ENCODE assay signal across 15 mouse cellular contexts in the genomic region with DNA sequence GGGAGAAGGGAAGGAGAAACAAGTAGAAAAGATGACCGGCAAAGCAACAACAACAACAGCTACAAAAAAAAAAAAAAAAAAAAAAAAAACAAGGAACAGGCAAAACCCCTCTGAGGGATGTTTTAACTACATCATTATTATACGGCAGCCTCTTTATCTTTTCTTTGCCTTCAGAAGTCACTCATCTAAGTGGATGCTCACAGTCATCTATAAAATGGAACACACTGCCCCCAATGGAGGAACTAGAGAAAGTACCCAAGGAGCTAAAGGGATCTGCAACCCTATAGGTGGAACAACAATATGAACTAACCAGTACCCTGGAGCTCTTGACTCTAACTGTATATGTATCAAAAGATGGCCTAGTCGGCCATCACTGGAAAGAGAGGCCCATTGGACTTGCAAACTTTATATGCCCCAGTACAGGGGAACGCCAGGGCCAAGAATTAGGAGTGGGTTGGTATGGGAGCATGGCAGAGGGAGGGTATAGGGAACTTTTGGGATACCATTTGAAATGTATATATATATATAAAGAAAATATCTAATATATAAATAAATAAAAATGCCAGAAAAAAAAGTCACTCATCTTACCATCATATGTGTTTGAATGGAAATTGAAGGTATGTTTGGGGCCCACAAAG. TPM values are rescaled to one million over a fixed set of nuclear protein-coding genes. Genes with fewer than 3 reads are reported as not detected.
DNase-seq lines count a peak whose midpoint lies in the region; ATAC-seq and TF ChIP-seq lines count a peak whose summit lies in the region.
"Not testable (repeated sequence)": the region's sequence is repeated elsewhere in the genome, so short reads cannot be mapped to it uniquely, and the experiment has no call there.
"Had no signal": no experiment of that assay in that cellular context is flagged by ENCODE, and none has a peak within 500 bp of the region (broad histone marks: within the 10 kb centered on the region; RNA-seq: fewer than 3 reads in every experiment).

No protein-coding gene starts in this region.

- H3K4me3 ChIP-seq in MEL (ENCODE audit: control insufficient read depth in 1 of 2, insufficient read depth in 1 of 2, low read depth in 2 of 2, low read length in 2 of 2); forebrain, embryonic 12.5 days (replicated peaks); heart, embryonic 14.5 days (ENCODE audit: control insufficient read depth in 1 of 2, insufficient read depth in 1 of 2, low read depth in 1 of 2, low read length in 2 of 2); kidney, embryonic 16.5 days (ENCODE audit: low read length); lung, embryonic 16.5 days (ENCODE audit: low read length): not testable (repeated sequence)
- H3K4me3 ChIP-seq in hindbrain, embryonic 15.5 days = peak overlapping the region; percentile 50; the same call in 1 of the 2 replicates
- H3K4me3 ChIP-seq in myocyte = peak overlapping the region; percentile 28
- peak overlapping the region; percentile 45 for H3K4me3 ChIP-seq in stomach, postnatal 0 days (ENCODE audit: low read depth, low read length)

- not testable (repeated sequence) for H3ac ChIP-seq in myocyte (ENCODE audit: control insufficient read depth, insufficient read length)

- not testable (repeated sequence) for TF ChIP-seq EP300 in MEL (IDR thresholded peaks at IDR 0.05; ENCODE audit: low read depth in 1 of 2, low read length in 2 of 2); stomach, postnatal 0 days (optimal IDR thresholded peaks at IDR 0.05)

- H3K27ac ChIP-seq in MEL (ENCODE audit: control insufficient read depth, low read depth, low read length); forebrain, embryonic 12.5 days; heart, embryonic 14.5 days (replicated peaks in 1 of 2; ENCODE audit: control insufficient read depth in 1 of 2, insufficient read depth in 1 of 2, low read depth in 2 of 2, low read length in 2 of 2); hindbrain, embryonic 15.5 days (replicated peaks); kidney, embryonic 16.5 days (ENCODE audit: low read length); lung, embryonic 16.5 days (ENCODE audit: low read length); stomach, postnatal 0 days (replicated peaks): not testable (repeated sequence)

- peak; percentile 60 for DNase-seq in MEL (ENCODE audit: low read depth, low spot score)
- not testable (repeated sequence) for DNase-seq in stomach, postnatal 0 days (ENCODE audit: low spot score)

- H3K79me2 ChIP-seq in MEL (ENCODE audit: control insufficient read depth, insufficient read depth, low read length, poor library complexity); myocyte (ENCODE audit: control insufficient read depth, insufficient read depth): not testable (repeated sequence)

- peak; percentile 12 for TF ChIP-seq RAD21 in MEL (IDR thresholded peaks at IDR 0.05; ENCODE audit: low read depth, low read length)

- not testable (repeated sequence) for H3K36me3 ChIP-seq in MEL (ENCODE audit: control insufficient read depth in 1 of 2, insufficient read depth in 2 of 2, low read length in 2 of 2); forebrain, embryonic 12.5 days (replicated peaks); heart, embryonic 14.5 days (ENCODE audit: control insufficient read depth, insufficient read depth, low read length); hindbrain, embryonic 15.5 days; kidney, embryonic 16.5 days (ENCODE audit: insufficient read depth, low read length); lung, embryonic 16.5 days (ENCODE audit: control insufficient read depth, insufficient read depth, low read length); myocyte (ENCODE audit: control insufficient read depth, insufficient read depth); stomach, postnatal 0 days (ENCODE audit: control insufficient read depth, insufficient read depth, low read length)

- not testable (repeated sequence) for H3K9ac ChIP-seq in MEL (ENCODE audit: control insufficient read depth, low read depth, low read length, poor library complexity, severe bottlenecking); forebrain, embryonic 12.5 days; heart, embryonic 14.5 days (ENCODE audit: low read length); hindbrain, embryonic 15.5 days; kidney, embryonic 16.5 days (replicated peaks; ENCODE audit: low read length); lung, embryonic 16.5 days (ENCODE audit: low read length); stomach, postnatal 0 days (ENCODE audit: low read length)

- not testable (repeated sequence) for H3K9me3 ChIP-seq in MEL (replicated peaks; ENCODE audit: insufficient read depth, low read length); forebrain, embryonic 12.5 days; heart, embryonic 14.5 days (ENCODE audit: control insufficient read depth, low read length); hindbrain, embryonic 15.5 days; kidney, embryonic 16.5 days (ENCODE audit: low read length); lung, embryonic 16.5 days (ENCODE audit: control insufficient read depth, low read length); stomach, postnatal 0 days (ENCODE audit: control insufficient read depth, low read length)

- peak overlapping the region; percentile 53; the same call in 1 of the 2 replicates for H3K4me2 ChIP-seq in forebrain, embryonic 12.5 days
- peak overlapping the region; percentile 60; the same call in 1 of the 2 replicates for H3K4me2 ChIP-seq in heart, embryonic 14.5 days (ENCODE audit: low read length)
- H3K4me2 ChIP-seq in hindbrain, embryonic 15.5 days = peak overlapping the region; percentile 66
- H3K4me2 ChIP-seq in kidney, embryonic 16.5 days (replicated peaks; ENCODE audit: low read depth, low read length) = peak overlapping the region; percentile 52; the same call in 1 of the 2 replicates
- peak overlapping the region; percentile 55 for H3K4me2 ChIP-seq in lung, embryonic 16.5 days (ENCODE audit: low read depth, low read length)
- H3K4me2 ChIP-seq in myocyte (ENCODE audit: low read depth); stomach, postnatal 0 days (replicated peaks; ENCODE audit: low read depth): not testable (repeated sequence)

- not testable (repeated sequence) for H3K4me1 ChIP-seq in MEL (ENCODE audit: control insufficient read depth in 1 of 2, insufficient read depth in 2 of 2, low read length in 2 of 2); forebrain, embryonic 12.5 days; heart, embryonic 14.5 days (ENCODE audit: control insufficient read depth in 2 of 2, insufficient read depth in 2 of 2, low read length in 2 of 2); hindbrain, embryonic 15.5 days (replicated peaks); kidney, embryonic 16.5 days (ENCODE audit: insufficient read depth, low read length); lung, embryonic 16.5 days (replicated peaks; ENCODE audit: control insufficient read depth, insufficient read depth, low read length); stomach, postnatal 0 days (replicated peaks; ENCODE audit: control insufficient read depth, insufficient read depth)

- not testable (repeated sequence) for TF ChIP-seq POLR2A in MEL (IDR thresholded peaks at IDR 0.05; ENCODE audit: control insufficient read depth in 1 of 2, insufficient read depth in 1 of 2, low read depth in 1 of 2, low read length in 2 of 2, poor library complexity in 1 of 2); myocyte (IDR thresholded peaks at IDR 0.05; ENCODE audit: insufficient read length, low read depth)

- H3K27me3 ChIP-seq in MEL (ENCODE audit: control insufficient read depth in 1 of 2, insufficient read depth in 2 of 2, low read length in 2 of 2); forebrain, embryonic 12.5 days; heart, embryonic 14.5 days (ENCODE audit: control insufficient read depth, insufficient read depth, low read length); hindbrain, embryonic 15.5 days; kidney, embryonic 16.5 days (ENCODE audit: insufficient read depth, low read length); lung, embryonic 16.5 days (ENCODE audit: control insufficient read depth, insufficient read depth, low read depth, low read length); myocyte (ENCODE audit: control insufficient read depth, insufficient read depth, insufficient read length); stomach, postnatal 0 days (ENCODE audit: control insufficient read depth, insufficient read depth, low read length): not testable (repeated sequence)

- 82% methylated on average over 4 of the region's 4 CpGs for WGBS in forebrain, embryonic 12.5 days
- WGBS in heart, embryonic 14.5 days = 71% methylated on average over 4 of the region's 4 CpGs
- WGBS in hindbrain, embryonic 15.5 days = 78% methylated on average over 4 of the region's 4 CpGs
- WGBS in kidney, embryonic 16.5 days = 70% methylated on average over 4 of the region's 4 CpGs
- 80% methylated on average over 4 of the region's 4 CpGs for WGBS in lung, embryonic 16.5 days
- WGBS in stomach, postnatal 0 days = 81% methylated on average over 4 of the region's 4 CpGs

- TF ChIP-seq CTCF in MEL (IDR thresholded peaks at IDR 0.05 in 2 of 3, conservative IDR thresholded peaks at IDR 0.05 in 1 of 3; ENCODE audit: control insufficient read depth in 1 of 3, insufficient read depth in 1 of 3, low read depth in 2 of 3, low read length in 3 of 3, poor library complexity in 1 of 3, severe bottlenecking in 1 of 3) = peak in 1 of 3 experiments; percentile 25; a peak in 1 of 6 replicates
- peak; percentile 31; the same call in 1 of the 2 replicates for TF ChIP-seq CTCF in stomach, postnatal 0 days (IDR thresholded peaks at IDR 0.05; ENCODE audit: low read depth)

- ATAC-seq in forebrain, embryonic 12.5 days (ENCODE audit: low FRiP score) = 0 out of 2 replicates have a peak, but pooled peaks have one; percentile 23
- ATAC-seq in heart, embryonic 14.5 days (ENCODE audit: insufficient number of reproducible peaks, insufficient read depth, low FRiP score, low read depth); hindbrain, embryonic 15.5 days (ENCODE audit: low FRiP score, low read depth); lung, embryonic 16.5 days (ENCODE audit: low read depth); stomach, postnatal 0 days (ENCODE audit: low FRiP score, low TSS enrichment): not testable (repeated sequence)
- ATAC-seq in kidney, embryonic 16.5 days (ENCODE audit: low FRiP score, low TSS enrichment) = peak; percentile 33; the same call in 1 of the 2 replicates

RNA-seq across cellular contexts. Expression of gene Mum1l1, which starts 0.5 kb away (rescaled TPM):
- 0.92 and 0.98 TPM in 2 replicates for total RNA-seq in MEL (2012; rRNA removed)
- polyA plus RNA-seq in MEL (2012; ENCODE audit: insufficient read depth in 1 of 2, insufficient read length in 2 of 2, low read depth in 1 of 2, low replicate concordance in 2 of 2, missing spikeins in 1 of 2) = under 1 TPM in 1 of 2 experiments, not detected in 1; 0.56 TPM
- polyA plus RNA-seq in forebrain, embryonic 12.5 days (2016; fragmentation: Nextera tagmentation; extraction: Ambion mirVana) = 13.7 and 13.8 TPM in 2 replicates
- polyA plus RNA-seq in heart, embryonic 14.5 days (2014; fragmentation: Nextera tagmentation; extraction: Ambion mirVana) = 38.1 and 40.4 TPM in 2 replicates
- 10.8 and 11.3 TPM in 2 replicates for polyA plus RNA-seq in hindbrain, embryonic 15.5 days (2015; fragmentation: Nextera tagmentation; extraction: Ambion mirVana)
- polyA plus RNA-seq in kidney, embryonic 16.5 days (2015; fragmentation: Nextera tagmentation; extraction: Ambion mirVana) = 12.1 and 16.5 TPM in 2 replicates
- 41.4 and 45.6 TPM in 2 replicates for polyA plus RNA-seq in lung, embryonic 16.5 days (2015; fragmentation: Nextera tagmentation; extraction: Ambion mirVana)
- polyA plus RNA-seq in myocyte (2012; fragmentation: generic; extraction: Trizol) = 2.9 TPM
- polyA plus RNA-seq in stomach, postnatal 0 days (2015; fragmentation: Nextera tagmentation; extraction: Ambion mirVana) = 5.6 and 8.2 TPM in 2 replicates
- polyA plus RNA-seq: spleen, adult 2 months had no signal

RNA-seq across cellular contexts. Expression of gene 4933428M09Rik, which starts 30.3 kb away (rescaled TPM):
- total RNA-seq in MEL (2012; rRNA removed) = not detected in 2 replicates
- polyA plus RNA-seq in MEL (2012; ENCODE audit: insufficient read depth in 1 of 2, insufficient read length in 2 of 2, low read depth in 1 of 2, low replicate concordance in 2 of 2, missing spikeins in 1 of 2) (under 1 TPM in 1 of 2 experiments, not detected in 1; 0.15 TPM), myocyte (2012; fragmentation: generic; extraction: Trizol) (not detected)
- polyA plus RNA-seq in forebrain, embryonic 12.5 days (2016; fragmentation: Nextera tagmentation; extraction: Ambion mirVana) = not detected in 2 replicates
- polyA plus RNA-seq in heart, embryonic 14.5 days (2014; fragmentation: Nextera tagmentation; extraction: Ambion mirVana) = not detected in 2 replicates
- polyA plus RNA-seq in hindbrain, embryonic 15.5 days (2015; fragmentation: Nextera tagmentation; extraction: Ambion mirVana) = not detected in 2 replicates
- not detected in 2 replicates for polyA plus RNA-seq in kidney, embryonic 16.5 days (2015; fragmentation: Nextera tagmentation; extraction: Ambion mirVana)
- polyA plus RNA-seq in lung, embryonic 16.5 days (2015; fragmentation: Nextera tagmentation; extraction: Ambion mirVana) = not detected in 2 replicates
- not detected in 2 replicates for polyA plus RNA-seq in stomach, postnatal 0 days (2015; fragmentation: Nextera tagmentation; extraction: Ambion mirVana)
- total RNA-seq: adrenal gland, adult 18-20 months; gastrocnemius, adult 18-20 months; heart, postnatal 25 days; left cerebral cortex, postnatal 4 days had no signal
- polyA plus RNA-seq: kidney, adult 2 months; liver, embryonic 15.5 days; spleen, adult 2 months had no signal
